Mouse (Mus musculus) frontal cortex, postnatal 14 days (tissue): ENCODE measurements around the gene Sorcs2.
A peak's percentile ranks its signal among the peaks of the same experiment; 100 is the strongest.

ENCODE experiments used
- DNase-seq, 2 experiments: peaks; one replicate each; pipeline ENCODE4 v3.0.0; 2022; ENCODE audit warnings: low spot score in 2 of 2

Gene Sorcs2

GRCm38 (mm10) chr5:36128513-36128912, 269.4 kb downstream of the Sorcs2 start:
- no peak for DNase-seq

- no peak for DNase-seq
Observed at GRCm38 (mm10) chr5:36124993-36125392, 272.9 kb downstream of the Sorcs2 start.

GRCm38 (mm10) chr5:36122987-36123386, 275.0 kb downstream of the Sorcs2 start:
- no peak for DNase-seq

GRCm38 (mm10) chr5:36120931-36121341, 277.0 kb downstream of the Sorcs2 start:
- DNase-seq: no peak

- DNase-seq: no peak
Observed at GRCm38 (mm10) chr5:36118061-36118460, 279.9 kb downstream of the Sorcs2 start.

GRCm38 (mm10) chr5:36115519-36115918, 282.4 kb downstream of the Sorcs2 start:
- DNase-seq: no peak

GRCm38 (mm10) chr5:36113696-36114095, 284.2 kb downstream of the Sorcs2 start:
- no peak for DNase-seq

GRCm38 (mm10) chr5:36112696-36113095, 285.2 kb downstream of the Sorcs2 start:
- DNase-seq: no peak

- DNase-seq: no peak
Observed at GRCm38 (mm10) chr5:36111516-36111915, 286.4 kb downstream of the Sorcs2 start.

GRCm38 (mm10) chr5:36108339-36108887, 289.5 kb downstream of the Sorcs2 start:
- no peak for DNase-seq

GRCm38 (mm10) chr5:36103483-36103882, 294.5 kb downstream of the Sorcs2 start:
- DNase-seq: no peak

- no peak for DNase-seq
Observed at GRCm38 (mm10) chr5:36101129-36101528, 296.8 kb downstream of the Sorcs2 start.

GRCm38 (mm10) chr5:36100488-36100887, 297.5 kb downstream of the Sorcs2 start:
- DNase-seq: no peak

- no peak for DNase-seq
Observed at GRCm38 (mm10) chr5:36099662-36100061, 298.3 kb downstream of the Sorcs2 start.

GRCm38 (mm10) chr5:36096046-36096445, 301.9 kb downstream of the Sorcs2 start:
- DNase-seq: no peak

GRCm38 (mm10) chr5:36090036-36090435, 307.9 kb downstream of the Sorcs2 start:
- DNase-seq: no peak

- DNase-seq: no peak
Observed at GRCm38 (mm10) chr5:36089243-36089642, 308.7 kb downstream of the Sorcs2 start.

GRCm38 (mm10) chr5:36086931-36087330, 311.0 kb downstream of the Sorcs2 start:
- no peak for DNase-seq

- DNase-seq: peak; percentile 64
Observed at GRCm38 (mm10) chr5:36085621-36086020, 312.3 kb downstream of the Sorcs2 start.

- no peak for DNase-seq
Observed at GRCm38 (mm10) chr5:36083869-36084565, 313.9 kb downstream of the Sorcs2 start.

GRCm38 (mm10) chr5:36081021-36081420, 316.9 kb downstream of the Sorcs2 start:
- DNase-seq: no peak

GRCm38 (mm10) chr5:36075172-36076074, 322.5 kb downstream of the Sorcs2 start:
- no peak for DNase-seq
